Mouse (Mus musculus) cerebellum, adult 11-12 months (tissue): ENCODE measurements at regions not wholly inside any gene's neighbourhood (a gene's known extent, or its start where the extent isn't known, plus 50 kb on each side); places are given as distances from the start of the nearest gene placed in this dataset.

Experiments used
- DNase-seq: peaks from one replicate; pipeline ENCODE4 v3.0.0; 2022

DNA sequence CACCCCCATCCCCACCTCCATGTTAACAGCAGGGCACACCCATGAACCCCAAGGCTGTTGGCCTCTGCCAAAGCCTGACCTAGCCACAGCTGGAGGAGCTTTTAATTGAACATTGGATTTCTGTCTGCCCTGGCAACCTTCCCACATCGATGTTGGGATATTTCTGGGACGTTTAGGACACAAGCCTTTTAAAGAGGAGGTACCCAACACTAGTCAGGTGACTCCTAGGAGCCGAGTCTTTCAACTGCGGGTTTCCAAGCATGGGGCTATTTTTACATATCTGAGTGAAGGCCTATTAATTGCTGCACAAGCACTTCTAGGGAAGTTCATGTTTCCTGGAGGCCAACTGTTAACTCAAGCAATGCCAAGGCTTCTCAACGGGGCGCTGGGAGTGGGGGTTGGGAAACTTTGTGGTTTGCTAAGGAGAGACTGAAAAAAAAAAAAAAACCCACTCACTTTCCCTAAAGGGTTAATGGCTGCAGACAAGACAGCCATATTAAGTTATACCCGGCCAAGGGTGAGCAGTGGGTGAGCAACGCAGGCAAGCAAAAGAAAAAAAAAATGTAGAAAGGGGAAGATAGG is 213.3 kb downstream of the Bcl2l11 start:
- no peak for DNase-seq

- DNase-seq: no peak
These were observed 214.0 kb downstream of the Bcl2l11 start for GRCm38 (mm10) chr2:128339643-128340487.

- DNase-seq: no peak
These were observed 214.9 kb downstream of the Bcl2l11 start for GRCm38 (mm10) chr2:128340631-128341240.

DNA sequence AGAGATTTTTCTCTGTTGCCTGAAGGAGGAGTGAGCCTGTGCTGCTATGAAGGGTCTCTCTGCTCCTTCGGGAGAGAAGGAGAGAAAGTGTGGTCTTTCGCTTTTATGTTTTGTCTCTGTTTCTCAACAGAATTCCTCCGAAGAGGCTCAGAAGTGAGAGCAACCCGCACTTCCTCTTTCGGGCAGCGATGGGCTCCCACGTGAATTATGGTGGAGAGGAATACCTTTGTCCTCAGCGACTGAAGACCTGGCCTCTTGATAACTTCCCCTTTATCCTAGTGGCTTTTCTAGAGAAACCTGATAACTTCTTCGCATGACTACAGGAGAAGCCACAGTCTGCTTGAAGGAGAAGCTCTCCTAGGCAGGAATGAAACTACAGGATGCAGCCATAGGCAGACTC is 216.4 kb downstream of the Bcl2l11 start:
- DNase-seq: no peak

- DNase-seq: no peak
These were observed 219.7 kb downstream of the Bcl2l11 start for GRCm38 (mm10) chr2:128345557-128345956.

DNA sequence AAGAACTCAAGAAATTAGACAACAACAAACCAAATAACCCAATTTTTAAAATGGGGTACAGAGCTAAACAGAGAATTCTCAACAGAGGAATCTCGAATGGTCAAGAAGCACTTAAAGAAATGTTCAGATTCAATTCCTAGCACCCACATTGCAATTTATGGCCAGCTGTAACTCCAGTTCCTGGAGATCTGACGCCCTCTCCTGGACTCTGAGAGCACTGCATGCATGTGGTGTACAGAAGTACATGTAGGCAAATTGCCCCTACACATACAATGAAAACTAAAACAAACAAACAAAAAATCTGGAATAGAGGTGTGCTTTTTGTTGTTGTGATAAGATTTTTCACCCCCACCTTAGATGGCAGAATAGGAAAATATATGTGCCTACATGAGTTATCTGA is 222.7 kb downstream of the Bcl2l11 start:
- DNase-seq: no peak

GRCm38 (mm10) chr2:128351405-128351804 is 225.6 kb downstream of the Bcl2l11 start:
- no peak for DNase-seq

DNA sequence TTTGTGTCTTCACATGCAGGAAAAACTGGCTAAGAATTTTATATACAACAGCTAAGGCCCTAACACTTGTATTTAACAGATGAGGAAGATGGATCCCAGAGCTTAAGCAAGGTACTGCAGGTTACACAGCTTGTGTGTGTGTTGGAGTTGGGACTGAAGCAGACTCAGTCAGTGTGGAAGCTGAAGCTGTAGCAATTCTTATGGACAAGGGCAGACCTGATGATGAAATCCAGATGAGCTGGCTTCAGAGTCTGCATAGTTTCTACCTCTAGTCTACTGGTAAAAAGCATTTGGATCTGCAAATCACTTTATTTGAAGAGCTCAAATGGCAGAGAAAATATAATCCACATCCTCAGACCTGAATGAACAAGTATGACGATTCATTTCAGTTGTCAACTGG is 226.7 kb downstream of the Bcl2l11 start:
- no peak for DNase-seq

DNA sequence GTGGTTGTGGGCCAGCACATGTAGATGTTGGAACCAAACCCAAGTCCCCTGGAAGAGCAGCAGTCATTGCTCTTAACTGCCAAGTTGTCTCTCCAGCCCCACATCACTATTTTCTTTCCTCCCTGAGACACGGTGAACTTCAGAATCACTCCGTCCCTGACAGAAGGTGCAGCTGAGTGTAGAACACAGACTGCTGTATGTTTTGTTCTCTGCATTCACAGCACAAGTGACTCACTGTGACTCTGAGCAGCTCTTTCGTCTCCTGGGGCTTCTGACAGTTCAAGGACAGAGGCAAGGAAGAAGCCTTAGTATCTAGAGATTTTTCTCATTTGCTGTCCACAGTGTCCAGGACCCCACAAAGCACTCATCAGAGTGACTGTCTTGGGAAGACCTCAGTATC is 227.6 kb downstream of the Bcl2l11 start:
- DNase-seq: no peak

DNA sequence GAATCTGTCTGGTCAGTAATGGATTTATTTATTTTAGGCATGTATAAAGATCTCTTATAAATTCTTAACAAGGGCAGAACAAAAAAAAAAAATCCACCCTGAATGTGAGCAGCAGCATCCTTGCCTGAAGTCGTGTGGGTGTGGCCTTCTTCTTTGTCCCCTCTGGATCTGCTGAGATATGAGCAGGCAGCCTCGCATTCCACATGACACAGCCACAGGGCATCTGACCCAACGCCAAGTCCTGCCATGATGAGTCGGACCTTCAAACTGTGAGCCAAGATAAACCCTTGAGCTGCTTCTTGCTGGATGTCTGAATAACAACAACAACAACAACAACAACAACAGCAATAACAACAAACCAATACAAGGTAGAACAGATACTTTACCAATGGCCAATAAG is 230.5 kb downstream of the Bcl2l11 start:
- DNase-seq: no peak

DNA sequence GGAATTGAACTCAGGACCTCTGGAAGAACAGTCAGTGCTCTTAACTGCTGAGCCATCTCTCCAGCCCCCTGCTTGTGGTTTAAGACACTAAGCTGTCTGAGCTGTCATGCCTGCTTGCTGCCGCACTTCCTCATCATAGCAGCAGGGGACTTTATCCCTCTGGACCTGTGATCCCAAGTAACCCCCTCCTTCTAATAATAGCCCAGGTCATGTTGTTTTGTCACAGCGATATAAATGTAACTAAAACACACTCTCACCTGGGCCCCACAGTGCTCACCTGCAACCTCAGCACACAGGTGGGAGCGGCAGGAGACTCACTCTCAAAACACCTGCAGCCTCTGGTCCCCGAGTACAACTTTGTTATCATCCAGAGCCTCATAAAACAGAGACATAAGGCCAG is 231.9 kb upstream of the Spdye4c start:
- DNase-seq: no peak

- no peak for DNase-seq
These were observed 230.5 kb upstream of the Spdye4c start for GRCm38 (mm10) chr2:128360517-128360916.

GRCm38 (mm10) chr2:128361436-128361835 is 229.6 kb upstream of the Spdye4c start:
- DNase-seq: peak; percentile 76

- no peak for DNase-seq
These were observed 226.8 kb upstream of the Spdye4c start for GRCm38 (mm10) chr2:128364161-128364560.

DNA sequence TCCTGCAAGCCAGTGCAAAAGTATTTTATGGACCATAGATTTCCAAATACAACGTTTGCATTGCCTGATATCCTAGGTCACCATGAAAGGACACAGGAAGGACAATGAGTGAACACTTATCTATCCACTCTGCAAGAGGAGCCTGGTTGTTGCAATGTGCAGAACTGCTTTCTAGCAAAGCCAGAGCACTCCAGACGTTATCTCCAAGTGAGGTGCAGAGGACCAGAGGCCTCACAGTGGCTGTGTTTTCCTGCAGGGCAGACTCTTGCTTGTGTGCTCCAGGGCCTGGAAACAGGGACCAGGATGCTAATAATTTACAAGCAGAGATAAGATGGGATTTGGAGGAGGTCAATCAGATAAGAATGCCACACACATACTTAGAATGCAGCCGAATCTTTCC is 226.0 kb upstream of the Spdye4c start:
- no peak for DNase-seq

DNA sequence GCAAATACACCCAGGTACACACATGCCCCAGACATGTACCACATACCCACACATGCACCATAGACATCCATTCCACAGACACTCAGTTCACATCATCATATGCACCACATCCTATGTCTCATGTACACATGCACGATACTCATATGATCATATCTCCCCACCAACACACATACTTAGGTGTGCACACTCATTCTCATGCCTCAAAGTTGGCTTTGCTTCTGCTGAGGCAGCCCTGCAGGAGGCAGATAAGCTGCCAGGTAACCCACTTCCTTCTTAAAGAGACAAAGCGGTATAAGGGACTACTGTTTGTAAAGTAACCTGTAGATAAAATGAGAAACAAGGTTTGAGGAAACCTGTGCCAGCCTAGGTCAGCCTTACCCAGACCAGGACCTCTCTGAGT is 225.2 kb upstream of the Spdye4c start:
- DNase-seq: no peak

DNA sequence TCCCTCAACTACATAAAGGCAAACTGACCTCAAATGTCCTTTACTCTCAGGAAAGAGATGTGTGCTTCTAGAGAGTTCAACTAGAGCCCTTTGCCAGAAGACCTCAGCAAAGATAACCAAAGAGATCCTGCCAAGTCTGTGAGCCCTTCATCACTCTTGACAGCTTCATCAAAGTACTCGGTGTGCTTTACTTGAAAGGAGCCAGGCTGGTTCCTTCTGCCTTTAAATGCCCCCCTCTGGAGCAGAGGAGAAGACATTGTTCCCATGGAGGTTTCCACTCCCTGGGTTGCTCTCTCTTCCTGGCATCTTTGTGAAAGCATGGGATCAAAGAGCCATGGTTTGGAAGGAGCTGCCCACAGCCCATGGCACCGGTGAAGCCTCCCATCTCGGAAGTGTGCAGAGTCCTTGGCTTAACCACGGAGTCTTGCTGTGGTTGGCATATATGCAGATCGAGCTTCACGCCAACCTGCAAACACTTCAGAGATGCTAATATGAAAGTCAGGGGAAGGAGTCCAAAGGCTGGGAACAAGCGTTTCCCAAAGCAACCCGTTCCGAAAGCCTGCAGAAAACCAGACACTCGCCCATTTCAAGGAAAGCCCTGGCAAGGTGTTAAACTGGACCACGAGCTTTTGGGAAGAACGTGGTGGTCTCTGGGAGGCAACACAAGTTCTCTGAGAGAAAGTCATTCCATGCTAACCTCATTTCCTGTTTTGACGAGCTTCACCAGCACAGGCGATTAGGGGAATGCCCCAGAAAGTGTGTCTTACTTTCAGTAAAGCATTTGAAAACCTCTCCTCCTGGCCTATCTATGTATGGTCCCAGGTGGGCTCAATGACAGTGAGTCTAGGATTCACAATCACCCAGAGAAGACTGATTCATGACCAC is 223.5 kb upstream of the Spdye4c start:
- DNase-seq: peak; percentile 39

GRCm38 (mm10) chr2:128368534-128369273 is 222.3 kb upstream of the Spdye4c start:
- DNase-seq: no peak

- DNase-seq: no peak
These were observed 220.2 kb upstream of the Spdye4c start for GRCm38 (mm10) chr2:128370821-128371220.

DNA sequence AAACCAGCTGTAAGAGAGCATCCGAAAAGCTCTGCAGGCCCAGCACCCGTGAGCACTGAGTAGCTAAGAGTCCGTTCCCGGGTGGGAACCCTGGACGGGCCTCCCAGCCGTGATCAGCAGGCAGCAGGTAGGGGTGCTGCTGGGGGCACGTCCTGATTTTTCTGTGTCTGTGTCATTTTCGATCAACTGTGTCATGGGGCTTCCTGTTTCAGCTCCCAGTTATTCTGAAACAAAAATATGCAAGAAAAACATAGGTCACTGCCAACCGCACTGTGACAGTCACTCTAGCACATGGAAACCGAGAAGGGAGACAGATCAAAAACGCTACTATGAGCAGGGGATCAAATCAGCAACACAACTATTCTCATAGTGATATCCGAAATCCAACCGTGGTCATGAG is 218.8 kb upstream of the Spdye4c start:
- DNase-seq: no peak

- DNase-seq: no peak
These were observed 217.4 kb upstream of the Spdye4c start for GRCm38 (mm10) chr2:128373363-128374252.

- no peak for DNase-seq
These were observed 216.8 kb upstream of the Spdye4c start for GRCm38 (mm10) chr2:128374253-128374566.
